Mouse (Mus musculus): ENCODE results near the gene Abcb9.

DNA sequence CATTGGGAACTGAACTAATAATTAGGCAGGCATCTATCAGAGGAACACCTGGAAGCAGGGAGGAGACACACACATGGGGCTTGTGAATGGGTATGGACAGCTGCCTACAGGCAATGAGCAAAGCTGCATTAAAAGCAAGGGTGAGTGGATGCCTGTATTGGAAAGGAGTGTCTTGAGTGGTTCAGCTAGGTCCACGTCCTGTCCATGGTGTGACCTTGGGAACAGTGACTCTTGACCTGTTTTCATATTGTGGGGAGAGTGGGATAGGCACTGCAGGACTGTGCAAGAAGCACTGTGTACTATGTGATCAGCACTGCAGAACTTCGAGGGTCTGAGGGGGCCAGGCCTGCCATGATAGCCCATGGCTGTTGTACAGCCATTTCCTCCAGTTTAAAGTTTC, 3.3 kb upstream of the Abcb9 start:
- no peak for TF ChIP-seq EP300 (IDR thresholded peaks at IDR 0.05; ENCODE audit: low read depth)
- no peak for TF ChIP-seq CTCF (IDR thresholded peaks at IDR 0.05; ENCODE audit: low read depth)
